Mouse (Mus musculus) kidney, adult 8-10 months (tissue): ENCODE results near the gene Fbxw28.
"Not testable (repeated sequence)": the region's sequence is repeated elsewhere in the genome, so short reads cannot be mapped to it uniquely, and the experiment has no call there.

ENCODE experiments used
- DNase-seq, 2 experiments: peaks; one replicate each; pipeline ENCODE4 v3.0.0; 2022

Fbxw28 gene

GRCm38 (mm10) chr9:109339559-109339958, at the start of gene Fbxw28:
Gene Fbxw28 (minus strand): TSS chr9:109339659.
- not testable (repeated sequence) for DNase-seq

DNA sequence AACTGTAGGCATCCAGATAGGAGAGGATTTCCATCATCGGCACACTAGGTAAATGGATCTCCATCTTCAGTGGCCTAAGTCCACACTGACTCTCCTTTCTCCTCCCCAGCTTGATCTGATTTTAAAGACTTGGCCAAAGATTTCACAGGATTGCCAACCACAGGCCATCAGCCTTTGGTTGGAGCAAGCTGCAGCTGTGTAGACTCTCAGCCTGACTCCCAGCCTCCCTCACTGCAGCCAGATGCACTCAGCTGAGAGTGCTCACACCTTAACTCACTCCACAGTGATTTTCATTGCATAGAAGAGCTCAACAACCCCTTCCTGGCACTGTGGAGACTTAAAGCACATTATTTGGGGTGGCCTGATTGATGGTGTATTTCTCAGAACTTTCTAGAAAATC, 51.9 kb downstream of the Fbxw28 start, which contains the start of gene Fbxw14:
Fbxw14 (minus strand) TSS at position 101 of the 400 bp plus-strand sequence.
- not testable (repeated sequence) for DNase-seq
